Mouse (Mus musculus): Measurements from ENCODE around the gene Tmem144. TPM values are rescaled to one million over a fixed set of nuclear protein-coding genes. Genes with fewer than 3 reads are reported as not detected.

The Tmem144 gene
- total RNA-seq, 2 experiments from 2014 or later = 8.7 to 10.4 TPM

GRCm38 (mm10) chr3:79866089-79866488 is 13.5 kb upstream of the Tmem144 start:
- no peak for DNase-seq (ENCODE audit: low spot score in 2 of 2)

DNA sequence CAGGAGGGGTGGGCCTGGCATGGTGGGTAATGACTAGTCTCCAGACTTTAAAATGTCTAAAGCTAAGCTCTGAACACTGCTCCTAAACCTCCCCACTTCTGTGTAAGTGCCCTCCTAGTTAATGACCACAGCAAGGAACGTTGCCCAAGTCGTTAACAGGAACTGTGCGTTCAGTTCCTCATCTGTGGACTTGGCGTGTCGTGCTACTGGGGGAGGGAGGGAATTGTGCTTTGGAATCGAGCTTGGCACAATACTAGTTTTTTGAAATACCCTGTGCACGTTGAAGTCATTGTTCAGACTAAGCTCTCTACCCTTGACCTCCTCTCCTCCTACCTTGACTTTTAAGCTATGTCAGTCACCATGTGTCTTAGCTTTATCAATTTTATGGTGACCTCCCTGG is 12.3 kb upstream of the Tmem144 start:
- no peak for DNase-seq (ENCODE audit: low spot score in 2 of 2)

GRCm38 (mm10) chr3:79858221-79858620 is 5.6 kb upstream of the Tmem144 start:
- DNase-seq (ENCODE audit: low spot score in 2 of 2) = no peak

- no peak for DNase-seq (ENCODE audit: low spot score in 2 of 2)
These were observed 5.2 kb upstream of the Tmem144 start for GRCm38 (mm10) chr3:79857780-79858179.

- no peak for DNase-seq (ENCODE audit: low spot score in 2 of 2)
These were observed 465 bp downstream of the Tmem144 start for GRCm38 (mm10) chr3:79852108-79852507.

- DNase-seq (ENCODE audit: low spot score in 2 of 2) = no peak
These were observed 1.9 kb downstream of the Tmem144 start for GRCm38 (mm10) chr3:79850656-79851055.

GRCm38 (mm10) chr3:79849621-79850020 is 3.0 kb downstream of the Tmem144 start:
- DNase-seq (ENCODE audit: low spot score in 2 of 2) = no peak

- DNase-seq (ENCODE audit: low spot score in 2 of 2) = no peak
These were observed 3.7 kb downstream of the Tmem144 start for GRCm38 (mm10) chr3:79848841-79849240.

- DNase-seq (ENCODE audit: low spot score in 2 of 2) = no peak
These were observed 5.9 kb downstream of the Tmem144 start for GRCm38 (mm10) chr3:79846633-79847032.

- no peak for DNase-seq (ENCODE audit: low spot score in 2 of 2)
These were observed 8.6 kb downstream of the Tmem144 start for GRCm38 (mm10) chr3:79843999-79844398.

GRCm38 (mm10) chr3:79842616-79843016 is 10.0 kb downstream of the Tmem144 start:
- DNase-seq (ENCODE audit: low spot score in 2 of 2) = peak; percentile 60 to 72

DNA sequence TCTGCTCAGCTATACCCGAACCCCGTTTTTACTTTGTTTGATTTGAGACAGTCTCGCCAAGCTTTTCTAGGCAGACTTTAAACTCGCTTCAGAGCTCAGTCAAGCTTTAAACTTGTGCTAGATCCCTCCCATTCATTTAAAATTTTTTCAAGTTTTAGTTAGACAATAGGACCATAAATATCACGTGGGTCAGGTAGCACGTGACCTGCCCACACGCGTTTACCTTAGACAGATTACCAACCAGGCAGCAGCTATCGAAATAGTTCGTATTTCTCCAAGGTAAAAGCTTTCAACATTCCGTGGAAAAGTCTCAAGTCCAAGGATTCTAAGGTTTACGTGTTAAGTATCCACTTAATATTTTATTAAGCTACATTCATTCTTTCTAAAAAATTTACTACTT is 10.4 kb downstream of the Tmem144 start:
- no peak for DNase-seq (ENCODE audit: low spot score in 2 of 2)

DNA sequence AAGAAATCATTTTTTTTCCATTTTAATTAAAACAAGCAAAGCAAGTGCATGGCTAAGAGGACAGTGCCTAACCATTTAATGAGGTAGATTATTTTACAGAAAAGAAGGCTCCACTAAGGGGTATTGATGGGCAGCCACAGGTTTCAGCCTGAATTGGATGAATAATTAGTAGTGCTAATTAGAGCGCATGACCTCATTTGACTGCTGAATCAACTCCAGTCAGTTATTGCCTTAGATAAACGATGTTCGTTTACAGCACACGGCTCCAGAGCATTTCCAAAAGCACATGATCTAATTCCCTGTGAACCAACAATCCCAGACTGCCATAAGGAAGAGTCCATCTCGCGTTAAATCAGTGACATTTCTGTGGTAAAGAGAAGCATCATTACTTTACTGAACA is 11.1 kb downstream of the Tmem144 start:
- DNase-seq (ENCODE audit: low spot score in 2 of 2) = no peak

DNA sequence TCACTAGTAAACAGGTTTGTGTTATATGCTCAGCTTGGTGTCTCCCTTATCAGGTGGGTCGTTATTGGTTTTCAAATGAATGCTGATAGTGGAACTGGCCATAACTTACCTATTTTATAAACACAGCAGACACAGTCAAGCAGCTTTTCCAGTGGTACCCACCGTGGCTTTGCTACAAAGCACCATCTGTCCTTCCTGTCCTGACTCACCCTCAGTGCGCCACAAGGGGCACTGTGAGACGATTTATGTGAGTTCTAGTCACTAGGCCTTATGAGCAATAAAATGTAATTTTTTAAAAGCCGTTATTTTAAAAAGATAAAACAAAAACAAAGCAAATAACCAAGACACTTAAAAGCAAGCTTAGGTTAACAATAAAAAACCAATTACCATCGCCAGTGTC is 13.8 kb downstream of the Tmem144 start:
- peak; percentile 43 to 60 for DNase-seq (ENCODE audit: low spot score in 2 of 2)

DNA sequence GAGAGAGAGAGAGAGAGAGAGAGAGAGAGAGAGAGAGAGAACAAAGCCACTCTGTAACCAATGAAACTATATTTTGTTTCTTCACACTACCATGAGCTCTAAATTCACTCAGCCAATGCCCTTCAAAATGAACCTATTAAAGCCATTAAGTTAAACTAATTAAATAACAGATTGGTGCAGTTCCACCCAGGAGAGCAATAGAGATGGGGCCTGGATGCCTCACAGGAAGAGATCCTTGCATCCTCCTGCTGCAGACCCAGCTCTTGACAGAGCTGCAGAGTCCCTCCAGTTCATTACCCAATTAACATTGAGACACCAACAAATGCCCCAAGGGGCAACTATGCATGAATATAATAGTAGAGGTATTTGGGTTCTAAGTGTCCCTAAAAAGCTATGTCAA is 23.3 kb downstream of the Tmem144 start:
- DNase-seq (ENCODE audit: low spot score in 2 of 2) = no peak

DNA sequence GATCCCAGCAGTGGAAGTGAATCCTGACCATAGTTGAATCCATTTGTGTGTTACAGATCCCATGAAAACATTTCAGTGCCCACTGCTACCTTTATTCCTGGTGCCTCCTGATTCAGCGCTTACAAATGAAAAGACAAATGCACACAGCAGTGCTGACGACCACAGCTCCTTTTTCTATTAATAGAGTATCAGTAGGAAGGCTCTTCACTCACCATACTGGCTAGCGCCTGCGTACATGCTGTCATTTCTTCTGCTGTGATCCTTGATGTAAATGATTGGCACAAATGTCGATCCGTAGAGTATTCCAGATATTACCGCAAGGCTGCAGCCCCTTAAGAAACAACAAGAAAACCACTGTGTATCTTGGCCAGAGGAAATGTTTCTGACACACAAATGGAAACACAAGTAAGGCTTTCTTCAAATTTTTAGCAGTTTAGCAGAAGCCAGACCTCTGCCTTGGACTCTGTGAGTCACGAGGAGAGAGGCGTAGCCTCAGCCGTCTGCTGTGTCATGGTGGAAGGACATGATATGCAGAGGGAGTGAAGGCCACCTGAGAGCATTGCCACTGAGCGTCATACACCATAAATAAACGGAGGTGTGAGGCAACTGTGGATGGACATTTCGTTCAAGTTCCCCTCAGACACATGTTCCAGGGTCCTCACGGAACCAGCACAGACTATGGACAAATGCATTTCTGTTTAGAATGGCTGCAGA is 27.3 kb downstream of the Tmem144 start:
- DNase-seq (ENCODE audit: low spot score in 2 of 2) = no peak

DNA sequence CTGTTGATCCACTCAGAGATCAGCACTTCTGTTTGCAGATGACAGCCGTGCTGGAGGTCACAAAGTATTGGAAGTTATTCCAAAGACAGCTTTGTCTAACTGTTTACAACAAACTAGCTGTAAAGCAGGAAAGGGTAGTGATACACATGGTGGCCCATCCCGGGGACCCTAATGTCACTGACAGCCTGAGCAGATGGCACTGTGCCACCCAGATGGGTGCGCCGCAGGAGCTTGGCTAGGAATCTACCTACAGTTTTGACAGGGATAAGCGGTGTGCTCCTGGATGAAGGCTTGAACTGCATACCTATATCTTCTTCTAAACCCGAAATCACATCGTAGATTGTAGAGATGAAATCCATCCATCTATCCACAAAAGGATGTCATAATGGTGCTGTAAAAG is 29.4 kb downstream of the Tmem144 start:
- DNase-seq (ENCODE audit: low spot score in 2 of 2) = no peak

DNA sequence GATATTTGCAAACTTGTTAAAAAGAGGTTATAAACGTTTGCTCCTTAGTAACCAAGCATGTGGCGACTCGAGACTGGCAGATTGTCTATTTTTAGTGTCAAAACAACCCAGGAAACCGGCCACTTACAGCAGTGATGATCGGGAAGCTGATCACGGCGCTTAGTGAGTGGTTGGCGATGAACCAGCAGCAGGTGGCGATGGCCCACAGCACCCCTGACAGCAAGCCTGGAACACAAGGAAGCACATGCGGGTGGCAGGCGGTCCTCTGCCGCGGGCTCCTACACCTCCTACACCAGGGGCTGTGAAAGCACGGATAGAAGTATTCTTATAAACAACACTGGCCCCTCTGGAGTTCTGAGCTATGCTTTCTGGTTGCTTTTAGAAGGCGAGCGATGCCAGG is 31.4 kb downstream of the Tmem144 start:
- DNase-seq (ENCODE audit: low spot score in 2 of 2) = peak; percentile 51 to 65

- DNase-seq (ENCODE audit: low spot score in 2 of 2) = peak in 1 of 2 experiments; percentile 47
These were observed 34.2 kb downstream of the Tmem144 start for GRCm38 (mm10) chr3:79818202-79818995.

- no peak for DNase-seq (ENCODE audit: low spot score in 2 of 2)
These were observed 36.3 kb downstream of the Tmem144 start for GRCm38 (mm10) chr3:79816229-79816628.

- DNase-seq (ENCODE audit: low spot score in 2 of 2) = peak; percentile 88 to 92
These were observed 38.6 kb downstream of the Tmem144 start for GRCm38 (mm10) chr3:79813814-79814490.

GRCm38 (mm10) chr3:79812042-79812441 is 40.5 kb downstream of the Tmem144 start:
- DNase-seq (ENCODE audit: low spot score in 2 of 2) = no peak

All from layer of hippocampus, postnatal 10 days (tissue).